Mouse (Mus musculus): ENCODE results near the gene Lhfpl5. TPM values are rescaled to one million over a fixed set of nuclear protein-coding genes. Genes with fewer than 3 reads are reported as not detected.

Gene Lhfpl5
- total RNA-seq, 2 experiments from 2014 or later: not detected

DNA sequence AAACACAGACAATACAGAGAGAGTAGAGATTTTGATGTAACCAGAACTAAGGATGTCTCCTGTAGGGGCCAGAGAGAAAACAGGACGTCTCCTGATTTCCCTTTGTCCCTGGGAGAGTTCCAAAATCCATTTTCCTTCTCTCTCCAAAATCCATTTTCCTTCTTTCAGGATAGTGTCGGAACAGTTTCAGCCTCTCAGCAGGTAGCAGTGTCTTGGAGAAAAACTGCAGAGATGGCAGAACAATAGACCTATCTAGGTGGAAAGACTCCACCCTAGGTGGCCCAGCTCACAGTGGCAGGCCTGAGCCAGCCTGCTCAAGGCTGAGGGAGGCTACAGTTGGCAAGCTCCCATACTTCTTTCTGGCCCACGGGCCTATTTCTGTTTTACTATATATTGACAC lies 7.9 kb upstream of the Lhfpl5 start:
- DNase-seq: no peak
- intact Hi-C loops (cut with DNase I; ENCODE audit: low total_unique reads): no loop called here

DNA sequence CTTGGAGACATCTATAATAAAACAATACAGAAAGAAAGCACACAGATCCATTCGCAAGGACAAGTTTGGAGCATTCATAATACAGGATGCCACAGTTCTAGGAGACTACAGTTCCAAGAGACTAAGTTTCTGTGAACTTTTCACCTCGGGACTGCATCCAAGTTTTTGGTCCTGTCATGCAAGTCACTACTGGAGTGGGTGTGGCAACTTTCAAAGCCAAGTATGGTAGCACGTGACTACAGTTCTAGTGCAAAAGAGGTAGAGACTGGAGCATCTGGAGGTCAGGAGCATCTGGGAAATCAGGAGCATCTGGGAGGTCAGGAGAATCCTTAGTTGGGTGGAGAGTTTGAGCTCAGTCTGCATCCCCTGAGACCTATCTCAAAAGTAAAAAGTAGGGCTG lies 3.6 kb upstream of the Lhfpl5 start:
- intact Hi-C loops (cut with DNase I; ENCODE audit: low total_unique reads): no loop called here
- no peak for DNase-seq

DNA sequence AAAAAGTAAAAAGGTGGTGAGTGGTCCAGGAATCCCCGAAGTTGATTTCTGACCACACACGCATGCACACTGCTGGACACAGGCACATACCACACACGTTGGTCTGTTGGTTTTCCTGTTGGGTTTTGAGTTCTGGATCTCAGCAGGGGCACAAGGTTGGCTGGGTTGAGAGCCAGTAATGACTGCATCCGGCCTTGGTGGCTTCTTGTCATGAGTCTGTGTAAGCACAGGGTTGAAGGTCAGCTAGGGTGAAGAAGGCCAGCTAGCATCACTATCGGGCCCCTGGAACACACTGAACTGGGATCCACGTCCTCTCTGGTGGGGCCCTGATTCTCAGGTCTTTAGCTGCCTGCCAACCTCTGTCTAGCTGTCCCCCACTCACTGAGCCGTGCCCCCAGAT lies 2.9 kb upstream of the Lhfpl5 start:
- intact Hi-C loops (cut with DNase I; ENCODE audit: low total_unique reads): no loop called here
- no peak for DNase-seq

DNA sequence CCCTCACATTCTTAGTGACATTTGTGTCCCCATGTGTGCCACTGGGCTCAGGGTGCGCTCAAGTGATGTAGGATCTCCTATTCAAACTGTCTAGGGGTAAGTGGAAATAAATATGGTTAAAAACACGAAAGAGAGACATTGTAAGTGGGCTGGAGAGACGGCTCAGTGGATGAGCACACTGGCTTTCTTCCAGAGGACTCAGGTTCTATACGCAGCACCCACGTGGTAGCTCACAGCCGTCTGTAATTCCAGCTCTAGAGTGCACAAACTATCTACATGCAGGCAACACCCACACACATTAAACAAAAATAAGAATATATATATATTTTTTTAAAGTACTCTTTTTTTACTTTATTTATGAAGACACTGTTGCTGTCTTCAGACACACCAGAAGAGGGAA lies 2.5 kb upstream of the Lhfpl5 start:
- intact Hi-C loops (cut with DNase I; ENCODE audit: low total_unique reads): no loop called here
- DNase-seq: no peak

DNA sequence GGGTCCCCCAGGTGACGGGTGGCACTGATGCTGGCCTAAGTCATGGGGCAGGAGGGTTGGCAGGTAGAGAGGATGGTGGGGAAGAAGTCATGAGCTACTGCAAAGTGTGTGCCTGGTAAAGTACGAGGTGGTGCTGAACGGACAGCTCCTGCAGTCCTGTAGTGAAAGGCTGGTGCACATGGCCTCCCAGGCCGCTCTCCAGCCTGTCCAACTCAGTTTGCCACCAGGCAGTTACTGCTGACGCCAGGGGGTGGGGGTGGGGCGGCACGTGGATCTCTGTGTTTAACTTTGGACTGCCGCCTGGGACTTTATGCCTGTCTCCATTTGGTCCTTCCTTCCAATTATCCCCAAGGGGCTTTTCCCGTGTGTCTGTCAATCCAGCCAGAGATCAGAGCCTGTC lies 5.0 kb downstream of the Lhfpl5 start:
- peak; percentile 54 for DNase-seq
- intact Hi-C loops (cut with DNase I; ENCODE audit: low total_unique reads): no loop called here

DNA sequence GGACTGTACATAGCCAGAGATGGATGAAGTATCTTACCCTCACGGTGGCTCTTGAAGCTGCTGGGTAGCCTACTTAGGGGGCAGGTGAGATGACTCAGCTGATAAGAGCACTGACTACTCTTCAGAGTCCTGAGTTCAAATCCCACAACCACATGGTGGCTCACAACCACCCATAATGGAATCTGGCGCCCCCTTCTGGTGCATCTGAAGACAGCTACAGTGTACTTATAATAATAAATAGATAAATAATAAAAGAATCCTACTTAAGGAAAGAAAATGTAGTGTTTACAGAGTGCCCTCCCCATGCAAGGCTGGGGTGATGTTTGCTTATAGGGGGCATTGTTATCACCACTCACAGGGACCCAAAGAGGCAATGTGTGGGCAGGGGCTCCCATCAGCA lies 5.6 kb downstream of the Lhfpl5 start:
- intact Hi-C loops (cut with DNase I; ENCODE audit: low total_unique reads): no loop called here
- no peak for DNase-seq

DNA sequence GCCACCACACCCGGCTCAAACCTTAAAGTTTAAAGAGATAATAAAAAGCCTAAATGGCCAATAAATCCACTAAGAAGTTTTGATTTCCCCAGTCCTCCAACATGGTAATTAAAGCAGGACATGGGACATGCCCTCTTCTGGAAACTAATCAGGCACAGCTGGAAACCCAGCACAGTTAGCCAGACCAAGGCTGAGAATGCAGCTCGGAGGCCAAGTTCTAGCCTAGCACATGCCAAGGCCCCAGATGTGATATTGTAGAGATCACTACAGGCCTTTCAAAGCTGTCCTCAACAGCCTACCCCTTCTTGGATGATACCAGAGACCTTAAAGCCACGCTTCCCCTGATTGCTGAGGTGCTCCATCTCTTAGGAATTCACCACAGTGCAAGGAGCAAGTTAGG lies 11.1 kb downstream of the Lhfpl5 start:
- intact Hi-C loops (cut with DNase I; ENCODE audit: low total_unique reads): no loop called here
- no peak for DNase-seq

DNA sequence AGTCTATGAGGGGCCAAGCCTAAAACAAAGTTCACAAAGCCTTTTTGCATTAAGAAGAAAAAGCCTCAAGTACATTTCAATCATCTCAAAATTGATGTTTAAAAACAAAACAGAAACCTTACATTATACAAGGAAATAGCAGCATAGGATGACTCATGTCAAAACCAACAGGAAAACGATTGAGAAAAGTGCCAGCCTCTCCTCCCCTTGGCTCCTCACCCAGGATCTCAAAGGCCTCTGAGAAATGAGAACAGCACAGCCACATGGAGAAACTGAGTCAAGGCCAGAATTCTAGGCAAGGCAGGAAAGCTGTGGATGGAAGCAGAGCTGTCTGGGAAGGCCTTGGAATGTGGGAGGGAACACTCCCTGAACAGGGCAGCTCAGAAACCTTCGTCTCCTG lies 13.2 kb downstream of the Lhfpl5 start:
- intact Hi-C loops (cut with DNase I; ENCODE audit: low total_unique reads): no loop called here
- no peak for DNase-seq

DNA sequence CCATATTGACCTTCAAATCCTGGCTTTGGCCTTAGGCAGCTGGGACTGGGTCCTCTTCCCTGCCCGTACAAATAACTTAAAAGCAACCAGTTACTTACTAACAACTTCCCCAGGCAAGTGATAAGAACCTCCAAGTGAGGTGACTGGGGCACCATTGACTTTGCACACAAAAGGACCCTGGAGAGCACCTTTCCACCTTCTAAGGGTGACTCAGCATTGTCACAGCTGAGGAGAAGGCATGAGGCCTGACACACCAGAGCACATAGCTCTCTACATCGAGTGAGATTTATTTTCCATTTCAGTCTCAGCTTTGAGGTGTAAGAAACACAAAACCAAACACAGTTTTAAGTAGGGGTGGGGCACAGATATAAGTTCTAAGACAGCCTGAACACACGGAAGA lies 15.2 kb downstream of the Lhfpl5 start:
- DNase-seq: no peak
- intact Hi-C loops (cut with DNase I; ENCODE audit: low total_unique reads): loop anchor here (5.0 kb wide), 1 partner anchor 57 kb away; no protein-coding TSS in a partner anchor

DNA sequence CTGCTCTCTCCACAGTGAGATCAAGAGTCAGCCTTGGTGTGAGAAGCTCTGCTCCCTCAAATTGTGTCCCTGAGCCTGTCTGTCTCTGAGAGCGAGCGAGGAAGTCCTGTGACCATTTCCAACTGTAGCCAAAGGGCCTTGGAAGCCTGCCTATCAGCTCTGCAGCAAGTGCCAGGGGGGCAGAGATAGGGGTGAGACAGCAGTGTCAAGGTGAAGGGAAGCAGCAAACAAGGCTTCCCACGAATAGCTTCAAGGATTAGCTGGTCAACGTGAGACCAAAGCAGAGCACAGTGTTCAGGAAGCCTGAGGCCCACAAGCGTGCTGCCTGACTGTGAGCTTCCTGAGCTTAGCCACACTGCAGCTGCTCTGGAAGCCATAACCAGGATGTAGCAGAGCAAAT lies 16.0 kb downstream of the Lhfpl5 start:
- DNase-seq: no peak
- intact Hi-C loops (cut with DNase I; ENCODE audit: low total_unique reads): loop anchor here (5.0 kb wide), 1 partner anchor 56 kb away; no protein-coding TSS in a partner anchor

DNA sequence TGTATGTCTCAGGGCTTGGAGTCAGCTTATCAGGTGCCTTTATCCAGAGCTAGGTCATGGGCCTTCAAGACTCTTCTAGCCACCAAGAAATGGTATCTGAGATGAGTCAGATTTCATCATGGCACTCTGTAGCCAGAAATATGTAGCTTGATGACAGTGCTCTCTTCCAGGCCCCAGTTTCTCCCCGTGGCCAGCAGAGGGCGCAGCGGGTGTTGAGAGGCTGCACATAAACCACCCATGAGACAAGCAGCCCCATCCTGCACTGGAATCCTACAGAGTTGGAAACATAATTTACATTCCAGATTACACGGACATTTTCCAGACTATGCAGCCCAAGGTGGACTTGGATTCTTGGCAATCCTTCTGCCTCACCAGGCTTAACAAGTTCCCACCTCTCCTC lies 17.6 kb downstream of the Lhfpl5 start:
- DNase-seq: peak; percentile 72
- intact Hi-C loops (cut with DNase I; ENCODE audit: low total_unique reads): loop anchor here (5.0 kb wide), 1 partner anchor 54 kb away; no protein-coding TSS in a partner anchor

DNA sequence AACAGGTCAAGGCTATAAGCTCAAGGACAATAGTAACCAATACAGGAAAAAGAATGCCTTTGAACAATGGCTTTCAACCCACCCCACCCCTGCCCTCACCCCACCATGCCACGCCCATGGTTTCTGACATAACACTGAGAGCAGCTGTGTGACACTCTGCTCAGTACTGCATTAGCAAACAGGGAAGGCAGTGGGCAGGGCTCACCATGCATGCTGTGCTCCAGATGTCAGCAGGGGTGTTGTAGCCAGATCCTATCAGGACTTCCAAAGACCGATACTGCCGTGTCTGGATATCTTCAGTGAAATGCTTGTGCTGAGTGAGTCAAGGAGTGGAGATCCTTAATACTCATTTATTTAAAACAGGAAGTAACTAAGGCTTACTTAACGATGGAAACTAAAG lies 18.5 kb downstream of the Lhfpl5 start:
- intact Hi-C loops (cut with DNase I; ENCODE audit: low total_unique reads): loop anchor here (5.0 kb wide), 1 partner anchor 53 kb away; no protein-coding TSS in a partner anchor
- DNase-seq: no peak

DNA sequence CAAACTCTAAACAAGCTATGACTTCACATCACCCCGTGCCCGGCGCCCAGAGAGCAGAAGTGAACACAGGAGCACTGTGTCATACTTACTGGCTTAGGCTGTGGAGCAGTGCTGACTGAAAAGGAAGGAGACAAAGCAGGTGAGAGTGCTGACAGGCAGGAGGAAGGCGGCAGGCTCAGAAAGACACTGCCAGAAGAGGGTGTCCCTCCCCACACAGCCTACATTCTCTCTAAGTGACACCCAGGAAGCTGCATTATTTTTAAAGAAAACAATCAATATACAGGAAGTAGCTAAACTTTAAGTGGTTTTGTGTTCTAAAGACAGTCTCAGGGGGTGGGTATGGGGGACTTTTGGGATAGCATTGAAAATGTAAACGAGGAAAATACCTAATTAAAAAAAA lies 25.3 kb downstream of the Lhfpl5 start:
- no peak for DNase-seq
- intact Hi-C loops (cut with DNase I; ENCODE audit: low total_unique reads): no loop called here

DNA sequence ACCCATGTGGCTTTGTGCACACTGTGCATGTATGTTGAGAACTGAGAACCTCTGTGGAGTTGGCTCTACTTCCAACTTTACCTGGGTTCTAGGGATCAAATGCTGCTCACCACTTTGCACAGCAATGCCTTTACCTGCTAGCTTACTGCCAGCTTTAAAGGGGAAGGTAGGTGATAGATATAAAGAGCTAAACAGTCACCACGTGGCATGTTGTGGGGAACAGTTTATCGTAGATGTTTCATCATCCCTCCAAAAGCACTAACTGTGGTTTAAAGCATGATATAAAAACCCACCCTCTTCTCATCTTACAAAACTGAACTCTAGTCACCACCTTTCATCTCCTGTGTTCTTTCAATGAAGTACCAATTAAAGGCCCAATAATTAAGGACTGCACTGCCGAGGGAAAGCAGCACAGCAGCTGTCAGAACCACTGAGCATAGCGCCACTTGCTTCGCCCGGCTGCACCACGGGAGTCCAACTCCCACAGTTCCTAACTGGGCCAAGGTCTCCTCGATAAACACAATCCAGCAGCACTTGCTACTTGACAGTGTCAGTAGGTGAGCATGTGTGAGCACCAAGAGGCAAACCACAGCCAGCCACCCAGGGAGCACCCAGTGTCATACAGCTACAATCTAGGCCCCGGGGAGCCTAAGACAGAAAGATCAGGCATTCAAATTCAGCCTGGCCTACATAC lies 26.3 kb downstream of the Lhfpl5 start:
- DNase-seq: no peak
- intact Hi-C loops (cut with DNase I; ENCODE audit: low total_unique reads): no loop called here

DNA sequence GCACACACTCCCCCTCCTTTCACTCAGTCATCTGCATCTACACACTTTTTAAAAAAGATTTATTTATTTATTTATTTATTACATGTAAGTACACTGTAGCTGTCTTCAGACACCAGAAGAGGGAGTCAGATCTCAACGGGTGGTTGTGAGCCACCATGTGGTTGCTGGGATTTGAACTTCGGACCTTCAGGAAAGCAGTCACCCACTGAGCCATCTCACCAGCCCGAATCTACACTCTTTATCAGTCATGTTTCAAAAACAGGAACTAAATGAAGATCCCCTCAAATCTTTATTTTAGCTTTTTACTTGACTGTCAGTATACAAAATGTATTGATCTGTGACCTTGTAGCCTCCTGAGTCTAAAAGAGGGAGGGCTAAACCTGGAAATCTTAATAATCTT lies 34.1 kb downstream of the Lhfpl5 start:
- intact Hi-C loops (cut with DNase I; ENCODE audit: low total_unique reads): no loop called here
- no peak for DNase-seq

DNA sequence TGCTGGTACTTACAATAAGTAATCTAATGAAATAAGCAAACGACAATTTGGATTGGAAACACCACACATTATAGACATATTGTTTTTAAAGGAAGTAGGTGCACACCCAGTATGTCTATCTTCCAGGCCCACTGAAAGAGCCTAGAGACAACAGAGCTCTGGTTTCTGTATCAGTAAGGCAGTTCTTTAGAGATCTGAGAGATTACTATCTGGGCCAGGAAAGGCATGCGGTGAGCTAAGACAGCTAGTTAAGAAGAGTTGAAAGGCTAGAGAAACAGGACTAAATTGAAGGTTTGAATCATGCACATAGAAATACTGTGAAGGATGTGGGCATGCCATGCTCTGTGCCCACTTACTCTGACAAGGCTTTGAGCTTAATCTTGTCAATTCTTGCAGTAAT lies 37.2 kb downstream of the Lhfpl5 start:
- intact Hi-C loops (cut with DNase I; ENCODE audit: low total_unique reads): no loop called here
- no peak for DNase-seq

DNA sequence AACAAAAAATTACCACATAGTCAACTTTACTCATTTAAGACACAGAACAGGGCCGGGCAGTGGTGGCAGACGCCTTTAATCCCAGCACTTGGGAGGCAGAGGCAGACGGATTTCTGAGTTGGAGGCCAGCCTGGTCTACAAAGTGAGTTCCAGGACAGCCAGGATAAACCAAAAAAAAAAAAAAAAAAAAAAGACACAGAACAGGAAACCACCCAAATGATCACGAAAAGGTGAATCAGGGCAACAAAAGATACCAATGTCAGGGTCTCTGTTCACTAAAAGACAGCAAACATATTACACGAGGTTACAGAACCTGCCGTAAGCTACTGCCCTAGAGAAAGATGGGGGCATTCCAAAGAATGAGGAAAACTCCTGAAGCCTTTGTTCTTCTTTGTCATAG lies 37.7 kb downstream of the Lhfpl5 start:
- intact Hi-C loops (cut with DNase I; ENCODE audit: low total_unique reads): no loop called here
- no peak for DNase-seq

DNA sequence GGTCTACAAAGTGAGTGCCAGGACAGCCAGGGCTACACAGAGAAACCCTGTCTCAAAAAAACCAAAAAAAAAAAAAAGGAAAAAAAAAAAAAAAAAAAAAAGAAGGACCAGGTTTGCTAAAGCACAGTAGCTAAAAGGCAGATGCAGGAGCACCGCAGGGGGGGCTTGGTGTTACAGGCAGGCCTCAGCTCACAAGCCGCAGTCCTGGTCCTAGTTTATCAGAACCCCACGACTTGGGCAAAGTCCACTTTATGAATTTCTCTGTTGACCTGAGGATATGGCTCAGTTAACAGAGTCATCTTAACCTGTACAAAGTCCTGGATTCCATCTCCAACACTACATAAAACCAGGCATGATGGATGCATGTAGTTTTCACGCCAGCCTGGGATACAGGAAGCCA lies 39.9 kb downstream of the Lhfpl5 start:
- DNase-seq: no peak
- intact Hi-C loops (cut with DNase I; ENCODE audit: low total_unique reads): no loop called here

DNA sequence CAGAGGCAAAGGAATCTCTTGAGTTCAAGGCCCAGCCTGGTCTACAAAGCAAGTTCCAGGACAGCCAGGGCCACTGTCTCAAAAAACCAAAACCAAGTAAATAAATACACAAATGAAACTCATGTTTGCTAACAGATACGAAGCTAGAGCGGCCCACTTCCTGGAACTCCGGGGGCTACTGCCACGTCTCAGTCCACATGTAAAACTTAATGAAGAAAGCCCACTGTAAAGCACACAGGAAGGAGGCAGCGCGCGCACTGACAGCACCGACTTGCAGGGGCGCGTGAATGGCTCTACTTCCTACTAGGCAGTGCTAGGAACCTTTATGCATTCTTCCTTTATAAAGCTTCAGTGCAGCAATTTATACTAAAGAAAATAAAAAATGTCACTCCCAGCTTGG lies 42.2 kb downstream of the Lhfpl5 start:
- intact Hi-C loops (cut with DNase I; ENCODE audit: low total_unique reads): no loop called here

DNA sequence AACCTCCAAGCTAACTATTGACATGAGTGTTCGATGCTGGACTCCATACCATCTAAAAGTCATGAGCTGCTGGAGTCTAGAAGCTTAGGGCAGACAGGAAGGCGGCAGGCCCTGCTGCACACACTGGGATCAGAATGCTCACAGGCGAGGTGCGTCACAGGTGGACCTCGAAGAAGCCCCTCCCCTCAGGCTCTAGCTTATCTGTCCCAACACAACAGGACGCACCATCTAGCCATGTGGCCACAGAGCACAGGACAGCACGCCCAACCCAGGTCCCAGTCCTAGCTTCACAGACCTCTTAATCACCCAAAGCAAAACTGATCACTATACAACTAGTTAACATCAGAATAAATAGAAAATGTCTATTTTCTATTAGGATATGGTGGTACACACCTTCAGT lies 42.7 kb downstream of the Lhfpl5 start:
- intact Hi-C loops (cut with DNase I; ENCODE audit: low total_unique reads): no loop called here
- DNase-seq: no peak

More for the DNA sequence above, 42.2 kb downstream of the Lhfpl5 start:
- DNase-seq: no peak

DNA sequence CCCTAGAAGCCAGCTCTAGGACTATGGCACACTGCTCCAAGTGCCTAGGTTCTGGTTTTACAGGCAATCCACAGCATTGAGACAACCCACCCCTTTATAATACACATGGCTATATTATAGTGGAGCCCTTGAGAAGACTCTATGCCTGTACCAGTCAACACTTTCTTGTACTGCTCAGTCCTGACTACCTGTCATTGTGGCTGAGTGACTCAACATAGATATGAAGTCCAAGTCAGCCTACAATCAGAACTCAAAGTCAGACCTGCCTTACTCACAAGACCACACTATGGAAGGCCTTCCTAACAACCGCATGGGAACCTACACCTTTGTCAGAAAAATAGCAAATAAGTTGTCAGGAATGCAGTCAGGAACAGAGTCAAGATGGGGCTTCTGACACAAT lies 43.3 kb downstream of the Lhfpl5 start:
- DNase-seq: no peak
- intact Hi-C loops (cut with DNase I; ENCODE audit: low total_unique reads): no loop called here

Data from gastrocnemius, postnatal 14 days (tissue).